15 mouse cellular contexts compared by ENCODE assay signal in the genomic region with DNA sequence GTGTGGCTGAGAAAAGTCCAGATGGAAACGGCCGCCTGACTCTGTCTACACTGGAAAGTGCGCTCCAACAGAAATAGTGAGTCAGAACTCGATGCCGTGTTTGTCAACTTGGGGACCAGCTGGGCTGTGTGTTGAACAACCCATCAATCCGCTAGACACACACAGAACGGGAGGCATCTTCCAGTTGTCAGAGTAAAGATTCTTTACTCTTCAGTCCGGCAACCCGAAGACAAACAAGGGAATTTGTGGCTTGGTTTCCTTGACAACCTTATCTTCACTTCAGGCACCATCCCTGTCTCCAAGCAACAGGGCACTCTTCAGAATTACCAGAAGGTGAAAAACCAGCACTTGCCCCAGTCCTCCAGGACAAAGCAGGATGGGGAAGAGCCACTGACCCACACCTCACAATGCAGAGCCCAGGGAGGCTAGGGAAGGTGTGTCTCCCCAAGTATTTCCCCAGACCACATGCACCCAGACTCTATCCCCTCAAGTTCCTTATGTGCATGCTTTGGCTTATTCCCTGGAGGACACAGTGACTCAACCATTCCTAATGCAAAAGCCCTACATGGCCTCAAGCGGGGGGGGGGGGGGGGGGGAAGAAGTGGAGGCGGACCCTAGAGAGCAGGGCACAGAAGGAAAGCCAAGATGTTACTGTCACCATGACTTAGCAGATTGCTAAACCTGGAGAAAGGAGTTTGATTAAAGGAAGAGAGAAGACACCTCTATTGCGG.
DNase-seq lines count a peak whose midpoint lies in the region; ATAC-seq and TF ChIP-seq lines count a peak whose summit lies in the region.
"Had no signal": no experiment of that assay in that cellular context is flagged by ENCODE, and none has a peak within 500 bp of the region (broad histone marks: within the 10 kb centered on the region; RNA-seq: fewer than 3 reads in every experiment).

No protein-coding gene starts in this region.

- peaks cover 5% of the 10 kb centered on the region; the same call in 1 of the 2 replicates for H3K9me3 ChIP-seq in lung, postnatal 0 days (ENCODE audit: low read length)
- no peaks in the 10 kb centered on the region for H3K9me3 ChIP-seq in hindbrain, embryonic 15.5 days

- no peak overlapping the region for H3K4me2 ChIP-seq in lung, postnatal 0 days (replicated peaks; ENCODE audit: low read depth, low read length)
- H3K4me2 ChIP-seq in hindbrain, embryonic 15.5 days, result no peak overlapping the region
- H3K4me2 ChIP-seq: heart, embryonic 15.5 days; kidney, embryonic 15.5 days; liver, embryonic 15.5 days had no signal

- no peak overlapping the region for H3K27ac ChIP-seq in lung, postnatal 0 days (ENCODE audit: low read length)
- no peak overlapping the region; the same call in 1 of the 2 replicates for H3K27ac ChIP-seq in hindbrain, embryonic 15.5 days (replicated peaks)
- H3K27ac ChIP-seq: heart, embryonic 15.5 days; kidney, embryonic 15.5 days; liver, embryonic 15.5 days had no signal

- H3K27me3 ChIP-seq in lung, postnatal 0 days (replicated peaks; ENCODE audit: insufficient read depth, low read length), result no peaks in the 10 kb centered on the region
- no peaks in the 10 kb centered on the region for H3K27me3 ChIP-seq in hindbrain, embryonic 15.5 days
- H3K27me3 ChIP-seq: heart, embryonic 15.5 days; kidney, embryonic 15.5 days; liver, embryonic 15.5 days had no signal

- no peaks in the 10 kb centered on the region for H3K4me1 ChIP-seq in lung, postnatal 0 days (ENCODE audit: insufficient read depth, low read depth, low read length)
- peaks cover 17% of the 10 kb centered on the region for H3K4me1 ChIP-seq in hindbrain, embryonic 15.5 days (replicated peaks)
- H3K4me1 ChIP-seq: heart, embryonic 15.5 days; kidney, embryonic 15.5 days; liver, embryonic 15.5 days had no signal

- peak; percentile 40 for DNase-seq in lung, postnatal 0 days (ENCODE audit: low spot score)
- no peak for DNase-seq in lung, postnatal 25 days (ENCODE audit: low spot score)
- DNase-seq in R1 (ENCODE audit: low read depth, low spot score), result peak; percentile 45
- peak; percentile 17 for DNase-seq in yolk sac, embryonic 10.5 days (ENCODE audit: low spot score)
- no peak for DNase-seq in adrenal gland, postnatal 14 days
- DNase-seq: cerebellum, postnatal 36 days; gastrocnemius, postnatal 14 days; layer of hippocampus, adult 9-11 months; left cerebral cortex, postnatal 4 days; right cerebral cortex, postnatal 4 days had no signal

- no peaks in the 10 kb centered on the region for H3K36me3 ChIP-seq in lung, postnatal 0 days (ENCODE audit: insufficient read depth, low read length)
- H3K36me3 ChIP-seq in hindbrain, embryonic 15.5 days, result no peaks in the 10 kb centered on the region
- H3K36me3 ChIP-seq: kidney, embryonic 15.5 days had no signal

- H3K9ac ChIP-seq in lung, postnatal 0 days (replicated peaks; ENCODE audit: low read depth), result no peak overlapping the region
- no peak overlapping the region for H3K9ac ChIP-seq in hindbrain, embryonic 15.5 days
- H3K9ac ChIP-seq: heart, embryonic 15.5 days; kidney, embryonic 15.5 days; liver, embryonic 15.5 days had no signal

- peak; percentile 52 for ATAC-seq in lung, postnatal 0 days
- peak; percentile 49 for ATAC-seq in hindbrain, embryonic 15.5 days (ENCODE audit: low FRiP score, low read depth)
- ATAC-seq in erythroblast, adult 5-6 weeks (replicated peaks; ENCODE audit: low FRiP score, poor library complexity, severe bottlenecking), result no peak

- TF ChIP-seq CTCF in lung, postnatal 0 days (IDR thresholded peaks at IDR 0.05), result no peak

- no peak overlapping the region for H3K4me3 ChIP-seq in lung, postnatal 0 days (ENCODE audit: low read depth, low read length)
- no peak overlapping the region for H3K4me3 ChIP-seq in hindbrain, embryonic 15.5 days
- H3K4me3 ChIP-seq: heart, embryonic 15.5 days; kidney, embryonic 15.5 days; liver, embryonic 15.5 days had no signal

- no peak for TF ChIP-seq EP300 in lung, postnatal 0 days (IDR thresholded peaks at IDR 0.05)

- WGBS in lung, postnatal 0 days, result 19% methylated on average over 10 of the region's 12 CpGs
- 48% methylated on average over 11 of the region's 12 CpGs for WGBS in hindbrain, embryonic 15.5 days

Comparison
In these comparisons a context has a peak if more than half of its experiments do, and no peak if none do; other contexts are left out.
1. DNase-seq: peak in lung, postnatal 0 days (single experiment), R1 (single experiment) and yolk sac, embryonic 10.5 days (single experiment); none in lung, postnatal 25 days (single experiment) and adrenal gland, postnatal 14 days (single experiment).